Comparison of ENCODE assay signal across 8 mouse cellular contexts in genomic region chr9:70208751-70209150, GRCm38 (mm10). TPM values are rescaled to one million over a fixed set of nuclear protein-coding genes. Genes with fewer than 3 reads are reported as not detected.
DNase-seq lines count a peak whose midpoint lies in the region; ATAC-seq and TF ChIP-seq lines count a peak whose summit lies in the region.

No protein-coding gene starts in this region.

- 14% methylated on average over 12 of the region's 12 CpGs for WGBS in midbrain, embryonic 16.5 days

- H3K4me2 ChIP-seq in midbrain, embryonic 16.5 days (ENCODE audit: low read length): peak overlapping the region; percentile 99

- peaks cover 9% of the 10 kb centered on the region; the same call in 1 of the 2 replicates for H3K4me1 ChIP-seq in embryonic fibroblast, embryonic 13.5 days (ENCODE audit: control insufficient read depth, insufficient read depth, low read length)
- H3K4me1 ChIP-seq in midbrain, embryonic 16.5 days (ENCODE audit: control insufficient read depth, insufficient read depth, low read length): peaks cover 10% of the 10 kb centered on the region

- H3K4me3 ChIP-seq in embryonic fibroblast, embryonic 13.5 days (ENCODE audit: insufficient read depth, low read length): peak overlapping the region; percentile 84
- peak overlapping the region; percentile 54 for H3K4me3 ChIP-seq in midbrain, embryonic 16.5 days (ENCODE audit: low read depth, low read length)

- H3K27ac ChIP-seq in embryonic fibroblast, embryonic 13.5 days (ENCODE audit: insufficient read depth, low read length): peak overlapping the region; percentile 82
- H3K27ac ChIP-seq in midbrain, embryonic 16.5 days (ENCODE audit: low read length): no peak overlapping the region

- intact Hi-C loops in left cerebral cortex, postnatal 4 days (cut with DNase I): loop anchor here (10.0 kb wide), 2 partner anchors 94 to 176 kb away; no protein-coding TSS in a partner anchor
- intact Hi-C loops in left cerebral cortex, postnatal 25 days (cut with DNase I): loop anchor here (5.0 kb wide), 2 partner anchors 104 to 184 kb away; no protein-coding TSS in a partner anchor

- ATAC-seq in midbrain, embryonic 16.5 days: no peak

- no peak for TF ChIP-seq POLR2A in embryonic fibroblast, embryonic 13.5 days (IDR thresholded peaks at IDR 0.05; ENCODE audit: low read depth, low read length)

- H3K9ac ChIP-seq in midbrain, embryonic 16.5 days (ENCODE audit: low read depth, low read length): no peak overlapping the region

- H3K9me3 ChIP-seq in midbrain, embryonic 16.5 days (replicated peaks; ENCODE audit: control insufficient read depth, low read length, poor library complexity, severe bottlenecking): no peaks in the 10 kb centered on the region

- no peaks in the 10 kb centered on the region for H3K36me3 ChIP-seq in midbrain, embryonic 16.5 days (ENCODE audit: control insufficient read depth, insufficient read depth, low read length)

- peak; percentile 13 for DNase-seq in left cerebral cortex, postnatal 4 days
- DNase-seq in left cerebral cortex, adult 18-20 months (ENCODE audit: low spot score in 2 of 2): no peak
- peak; percentile 45 for DNase-seq in kidney, postnatal 10 days
- no peak for DNase-seq in frontal cortex, postnatal 36 days (ENCODE audit: low spot score in 2 of 2)
- no peak for DNase-seq in thymus, postnatal 10 days (ENCODE audit: low spot score in 2 of 2)
- DNase-seq in left cerebral cortex, postnatal 25 days (ENCODE audit: low spot score in 2 of 2): no peak

- TF ChIP-seq CTCF in embryonic fibroblast, embryonic 13.5 days (IDR thresholded peaks at IDR 0.05; ENCODE audit: borderline replicate concordance, insufficient read depth, low read length): no peak

- peaks cover 5% of the 10 kb centered on the region; the same call in 1 of the 2 replicates for H3K27me3 ChIP-seq in midbrain, embryonic 16.5 days (ENCODE audit: control insufficient read depth, insufficient read depth, low read depth, low read length)

RNA-seq across cellular contexts. Expression of gene Myo1e, which starts 1.6 kb away (rescaled TPM):
- 1 to 10 TPM; 5.2 to 6.1 TPM for total RNA-seq in left cerebral cortex, postnatal 4 days (2021)
- total RNA-seq in left cerebral cortex, adult 18-20 months (2021): 10 to 100 TPM; 12.7 to 12.8 TPM
- 43.6 TPM in 2 replicates for polyA plus RNA-seq in embryonic fibroblast, embryonic 13.5 days (2011; ENCODE audit: insufficient read length, low read depth, missing spikeins)
- 6.1 and 6.5 TPM in 2 replicates for polyA plus RNA-seq in midbrain, embryonic 16.5 days (2015; fragmentation: Nextera tagmentation; extraction: Ambion mirVana)
- total RNA-seq in left cerebral cortex, postnatal 25 days (2021): 10 to 100 TPM; 13.5 to 14.7 TPM

Comparison
In these comparisons a context has a peak if more than half of its experiments do, and no peak if none do; other contexts are left out.
1. DNase-seq: peak in left cerebral cortex, postnatal 4 days (single experiment) and kidney, postnatal 10 days (single experiment); none in left cerebral cortex, adult 18-20 months (0 of 2), frontal cortex, postnatal 36 days (0 of 2), thymus, postnatal 10 days (0 of 2) and left cerebral cortex, postnatal 25 days (0 of 2).